Mouse (Mus musculus): ENCODE measurements at regions not wholly inside any gene's neighbourhood (a gene's known extent, or its start where the extent isn't known, plus 50 kb on each side); places are given as distances from the start of the nearest gene placed in this dataset.

GRCm38 (mm10) chr19:15851622-15852021, 95.5 kb downstream of the Psat1 start:
- no peak overlapping the region for H3K4me3 ChIP-seq
- no peaks in the 10 kb centered on the region for H3K4me1 ChIP-seq
- H3K36me3 ChIP-seq = no peaks in the 10 kb centered on the region
- H3K9me3 ChIP-seq = no peaks in the 10 kb centered on the region
- H3K27me3 ChIP-seq = no peaks in the 10 kb centered on the region
- no peak overlapping the region for H3K27ac ChIP-seq
- WGBS = 91% methylated on average over 3 of the region's 3 CpGs
- no peak for ATAC-seq (ENCODE audit: borderline replicate concordance, extremely low read depth, low FRiP score, low TSS enrichment)
- no peak overlapping the region for H3K9ac ChIP-seq
- H3K4me2 ChIP-seq = no peak overlapping the region

GRCm38 (mm10) chr19:15850722-15851121, 96.4 kb downstream of the Psat1 start:
- Histone ChIP-seq H3K27me3 (no peaks in the 10 kb centered on the region), H3K4me1 (no peaks in the 10 kb centered on the region), H3K9ac (no peak overlapping the region), H3K27ac (no peak overlapping the region), H3K4me3 (no peak overlapping the region), H3K36me3 (no peaks in the 10 kb centered on the region), H3K9me3 (no peaks in the 10 kb centered on the region), H3K4me2 (no peak overlapping the region)
- no peak for ATAC-seq (ENCODE audit: borderline replicate concordance, extremely low read depth, low FRiP score, low TSS enrichment)
- 47% methylated on average over 2 of the region's 2 CpGs for WGBS

GRCm38 (mm10) chr19:15849235-15849634, 97.9 kb downstream of the Psat1 start:
- H3K9me3 ChIP-seq = no peaks in the 10 kb centered on the region
- ATAC-seq (ENCODE audit: borderline replicate concordance, extremely low read depth, low FRiP score, low TSS enrichment) = no peak
- H3K4me3 ChIP-seq = no peak overlapping the region
- no peak overlapping the region for H3K27ac ChIP-seq
- no peaks in the 10 kb centered on the region for H3K36me3 ChIP-seq
- no peaks in the 10 kb centered on the region for H3K4me1 ChIP-seq
- WGBS = 57% methylated on average over 4 of the region's 4 CpGs
- H3K9ac ChIP-seq = no peak overlapping the region
- H3K27me3 ChIP-seq = no peaks in the 10 kb centered on the region
- no peak overlapping the region for H3K4me2 ChIP-seq

GRCm38 (mm10) chr19:15838327-15838726, 108.8 kb downstream of the Psat1 start:
- H3K9ac ChIP-seq = no peak overlapping the region
- 30% methylated on average over 5 of the region's 5 CpGs for WGBS
- ATAC-seq (ENCODE audit: borderline replicate concordance, extremely low read depth, low FRiP score, low TSS enrichment) = 0 out of 2 replicates have a peak, but pooled peaks have one; percentile 17

GRCm38 (mm10) chr19:15837715-15838175, 109.4 kb downstream of the Psat1 start:
- peak overlapping the region; percentile 30 for H3K4me2 ChIP-seq
- 9% methylated on average over 1 of the region's 1 CpGs for WGBS
- no peaks in the 10 kb centered on the region for H3K9me3 ChIP-seq
- no peaks in the 10 kb centered on the region for H3K27me3 ChIP-seq
- H3K4me1 ChIP-seq = peaks cover 29% of the 10 kb centered on the region
- peak; percentile 92 for ATAC-seq (ENCODE audit: borderline replicate concordance, extremely low read depth, low FRiP score, low TSS enrichment)
- no peaks in the 10 kb centered on the region for H3K36me3 ChIP-seq
- no peak overlapping the region for H3K9ac ChIP-seq
- peak overlapping the region; percentile 77 for H3K27ac ChIP-seq
- H3K4me3 ChIP-seq = no peak overlapping the region

More at GRCm38 (mm10) chr19:15838327-15838726, 108.8 kb downstream of the Psat1 start:
- 0 out of 2 replicates have a peak overlapping the region, but pooled peaks have one; percentile 6 for H3K4me2 ChIP-seq
- peak overlapping the region; percentile 77 for H3K27ac ChIP-seq
- H3K36me3 ChIP-seq = no peaks in the 10 kb centered on the region
- H3K4me1 ChIP-seq = peaks cover 29% of the 10 kb centered on the region
- H3K27me3 ChIP-seq = no peaks in the 10 kb centered on the region
- no peaks in the 10 kb centered on the region for H3K9me3 ChIP-seq
- H3K4me3 ChIP-seq = no peak overlapping the region

GRCm38 (mm10) chr19:15836956-15837714, 110.0 kb downstream of the Psat1 start:
- Histone ChIP-seq H3K36me3 (no peaks in the 10 kb centered on the region), H3K9me3 (no peaks in the 10 kb centered on the region), H3K4me1 (peaks cover 29% of the 10 kb centered on the region), H3K4me2 (peak overlapping the region; percentile 30), H3K27ac (peak overlapping the region; percentile 77), H3K27me3 (no peaks in the 10 kb centered on the region), H3K9ac (no peak overlapping the region), H3K4me3 (no peak overlapping the region)
- peak; percentile 76 for ATAC-seq (ENCODE audit: borderline replicate concordance, extremely low read depth, low FRiP score, low TSS enrichment)
- 13% methylated on average over 7 of the region's 7 CpGs for WGBS

- H3K36me3 ChIP-seq = no peaks in the 10 kb centered on the region
- H3K27me3 ChIP-seq = no peaks in the 10 kb centered on the region
- H3K27ac ChIP-seq = peak overlapping the region; percentile 77
- H3K4me2 ChIP-seq = peak overlapping the region; percentile 30; the same call in 1 of the 2 replicates
- no peaks in the 10 kb centered on the region for H3K9me3 ChIP-seq
- H3K9ac ChIP-seq = no peak overlapping the region
- WGBS = 47% methylated on average over 7 of the region's 7 CpGs
- peaks cover 29% of the 10 kb centered on the region for H3K4me1 ChIP-seq
- H3K4me3 ChIP-seq = no peak overlapping the region
- no peak; the same call in 1 of the 2 replicates for ATAC-seq (ENCODE audit: borderline replicate concordance, extremely low read depth, low FRiP score, low TSS enrichment)
Measured at GRCm38 (mm10) chr19:15836201-15836955, 110.8 kb downstream of the Psat1 start.

- no peak overlapping the region for H3K4me3 ChIP-seq
- no peak overlapping the region for H3K27ac ChIP-seq
- no peaks in the 10 kb centered on the region for H3K27me3 ChIP-seq
- H3K36me3 ChIP-seq = no peaks in the 10 kb centered on the region
- ATAC-seq (ENCODE audit: borderline replicate concordance, extremely low read depth, low FRiP score, low TSS enrichment) = peak; percentile 64; the same call in 1 of the 2 replicates
- H3K9ac ChIP-seq = no peak overlapping the region
- no peaks in the 10 kb centered on the region for H3K9me3 ChIP-seq
- no peak overlapping the region for H3K4me2 ChIP-seq
- peaks cover 12% of the 10 kb centered on the region; the same call in 1 of the 2 replicates for H3K4me1 ChIP-seq
Measured at GRCm38 (mm10) chr19:15830385-15830784, 116.8 kb downstream of the Psat1 start.

- H3K27ac ChIP-seq = peak overlapping the region; percentile 35
- peak; percentile 70; the same call in 1 of the 2 replicates for ATAC-seq (ENCODE audit: borderline replicate concordance, extremely low read depth, low FRiP score, low TSS enrichment)
Measured at GRCm38 (mm10) chr19:15829158-15829557, 118.0 kb downstream of the Psat1 start.

GRCm38 (mm10) chr19:15827990-15828705, 119.0 kb downstream of the Psat1 start:
- WGBS = 73% methylated on average over 10 of the region's 10 CpGs

More at GRCm38 (mm10) chr19:15829158-15829557, 118.0 kb downstream of the Psat1 start:
- no peaks in the 10 kb centered on the region for H3K36me3 ChIP-seq
- H3K9ac ChIP-seq = no peak overlapping the region
- H3K9me3 ChIP-seq = no peaks in the 10 kb centered on the region
- H3K4me2 ChIP-seq = no peak overlapping the region
- H3K4me1 ChIP-seq = peaks cover 12% of the 10 kb centered on the region; the same call in 1 of the 2 replicates
- no peaks in the 10 kb centered on the region for H3K27me3 ChIP-seq
- no peak overlapping the region for H3K4me3 ChIP-seq
- WGBS = 38% methylated on average over 5 of the region's 5 CpGs

GRCm38 (mm10) chr19:15827120-15827989, 119.8 kb downstream of the Psat1 start:
- no peaks in the 10 kb centered on the region for H3K27me3 ChIP-seq
- no peak for ATAC-seq (ENCODE audit: borderline replicate concordance, extremely low read depth, low FRiP score, low TSS enrichment)
- H3K36me3 ChIP-seq = no peaks in the 10 kb centered on the region
- H3K9me3 ChIP-seq = no peaks in the 10 kb centered on the region
- H3K27ac ChIP-seq = no peak overlapping the region
- H3K4me3 ChIP-seq = no peak overlapping the region
- H3K9ac ChIP-seq = no peak overlapping the region
- WGBS = 83% methylated on average over 9 of the region's 9 CpGs
- H3K4me1 ChIP-seq = peaks cover 12% of the 10 kb centered on the region; the same call in 1 of the 2 replicates
- H3K4me2 ChIP-seq = no peak overlapping the region

More at GRCm38 (mm10) chr19:15827990-15828705, 119.0 kb downstream of the Psat1 start:
- no peak overlapping the region for H3K9ac ChIP-seq
- no peaks in the 10 kb centered on the region for H3K9me3 ChIP-seq
- H3K4me2 ChIP-seq = no peak overlapping the region
- no peak for ATAC-seq (ENCODE audit: borderline replicate concordance, extremely low read depth, low FRiP score, low TSS enrichment)
- H3K4me1 ChIP-seq = peaks cover 12% of the 10 kb centered on the region; the same call in 1 of the 2 replicates
- no peaks in the 10 kb centered on the region for H3K27me3 ChIP-seq
- no peak overlapping the region for H3K4me3 ChIP-seq
- no peak overlapping the region for H3K27ac ChIP-seq
- H3K36me3 ChIP-seq = no peaks in the 10 kb centered on the region
